Mouse (Mus musculus): ENCODE results near the gene Cyp4a10. TPM values are rescaled to one million over a fixed set of nuclear protein-coding genes. Genes with fewer than 3 reads are reported as not detected.

Cyp4a10 gene
- total RNA-seq, 2 experiments from 2014 or later = not detected

Other genes starting within 250 kb of the Cyp4a10 start
- gene Cyp4a12a, start 219.2 kb upstream of the Cyp4a10 start, total RNA-seq (2021) = not detected
- gene Cyp4a12b, start 106.6 kb upstream of the Cyp4a10 start, total RNA-seq (2021) = not detected
- not detected for gene Cyp4a30b, start 65.7 kb upstream of the Cyp4a10 start, total RNA-seq (2021)
- not detected for gene Cyp4a14, start 22.1 kb upstream of the Cyp4a10 start, total RNA-seq (2021)
- not detected for gene Cyp4a31, start 45.4 kb downstream of the Cyp4a10 start, total RNA-seq (2021)
- gene Cyp4a32, start 82.7 kb downstream of the Cyp4a10 start, total RNA-seq (2021) = not detected
- gene Cyp4b1, start 129.5 kb downstream of the Cyp4a10 start, total RNA-seq (2021) = 10 to 100 TPM; 22.8 to 27.9 TPM
- 10 to 100 TPM; 33.4 to 37.0 TPM for gene Efcab14, start 219.5 kb downstream of the Cyp4a10 start, total RNA-seq (2021)

All from heart, postnatal 25 days (tissue).